Mouse (Mus musculus) spleen, adult 2 months (tissue): ENCODE data around the gene Trmt6.

ENCODE experiments used
- CTCF ChIP-seq: fragments of 200-500 bp; IDR thresholded peaks from 2 replicates; pipeline ENCODE4 v1.5.1; 2011; ENCODE audit warnings: mild to moderate bottlenecking, inconsistent platforms; ENCODE audit not compliant: insufficient read depth, insufficient read length, insufficient replicate concordance; ENCODE audit errors: extremely low read depth
- POLR2A ChIP-seq: fragments of 200-500 bp; IDR thresholded peaks from 2 replicates; pipeline ENCODE4 v1.6.1; 2011; ENCODE audit warnings: low read depth, low read length, inconsistent platforms

DNA sequence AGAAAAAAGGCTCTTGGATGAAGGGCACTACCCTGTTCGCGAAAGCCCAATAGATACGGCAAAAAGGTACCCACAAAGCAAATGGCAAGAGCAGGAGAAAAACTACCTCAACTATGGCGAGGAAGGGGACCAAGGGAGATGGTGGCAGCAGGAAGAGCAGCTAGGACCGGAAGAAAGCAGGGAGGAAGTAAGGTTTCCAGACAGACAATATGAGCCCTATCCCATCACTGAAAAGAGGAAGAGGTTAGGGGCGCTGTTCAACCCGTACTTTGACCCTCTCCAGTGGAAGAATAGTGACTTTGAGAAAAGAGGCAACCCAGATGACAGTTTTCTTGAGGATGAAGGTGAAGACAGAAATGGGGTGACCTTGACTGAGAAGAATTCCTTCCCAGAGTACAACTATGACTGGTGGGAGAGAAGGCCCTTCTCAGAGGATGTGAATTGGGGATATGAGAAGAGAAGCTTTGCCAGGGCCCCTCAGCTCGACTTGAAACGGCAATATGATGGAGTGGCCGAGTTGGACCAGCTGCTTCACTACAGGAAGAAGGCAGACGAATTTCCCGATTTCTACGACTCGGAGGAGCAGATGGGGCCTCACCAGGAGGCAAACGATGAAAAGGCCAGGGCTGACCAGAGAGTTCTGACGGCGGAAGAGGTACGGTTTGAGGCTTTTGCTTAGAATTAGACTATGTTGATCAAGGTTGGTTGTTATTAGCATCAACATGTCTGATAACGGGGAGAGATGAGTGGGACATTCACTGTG, 22.2 kb downstream of the Trmt6 start:
- no peak for TF ChIP-seq CTCF
- TF ChIP-seq POLR2A, result no peak
